Mouse (Mus musculus) intestine, embryonic 15.5 days (tissue): ENCODE measurements around the gene Mtch2. TPM values are rescaled to one million over a fixed set of nuclear protein-coding genes. Genes with fewer than 3 reads are reported as not detected.
A peak's percentile ranks its signal among the peaks of the same experiment; 100 is the strongest.

Experiments
- ATAC-seq: fragments of 200-750 bp; cut with Nextera tagmentation; 2 replicates; pipeline ENCODE4 v1.8.0; 2017; ENCODE audit warnings: moderate TSS enrichment, moderate library complexity
- H3K27ac ChIP-seq: fragments of 300-500 bp; sonication (generic); 2 replicates; pipeline ENCODE4 v1.5.1; 2015; ENCODE audit warnings: mild to moderate bottlenecking, inconsistent platforms
- H3K27me3 ChIP-seq: fragments of 300-500 bp; sonication (generic); replicated peaks from 2 replicates; pipeline ENCODE4 v1.6.1; 2015; ENCODE audit warnings: inconsistent platforms
- H3K36me3 ChIP-seq: fragments of 300-500 bp; sonication (generic); 2 replicates; pipeline ENCODE4 v1.6.1; 2015; ENCODE audit warnings: inconsistent platforms
- H3K4me1 ChIP-seq: fragments of 300-500 bp; sonication (generic); replicated peaks from 2 replicates; pipeline ENCODE4 v1.6.1; 2015; ENCODE audit warnings: inconsistent platforms
- H3K4me2 ChIP-seq: fragments of 300-500 bp; sonication (generic); replicated peaks from 2 replicates; pipeline ENCODE4 v1.6.1; 2015; ENCODE audit warnings: mild to moderate bottlenecking, inconsistent platforms
- H3K4me3 ChIP-seq: fragments of 300-500 bp; sonication (generic); replicated peaks from 2 replicates; pipeline ENCODE4 v1.5.1; 2015; ENCODE audit warnings: inconsistent platforms
- H3K9ac ChIP-seq: fragments of 300-500 bp; sonication (generic); 2 replicates; pipeline ENCODE4 v1.6.1; 2015; ENCODE audit warnings: inconsistent platforms
- H3K9me3 ChIP-seq: fragments of 300-500 bp; sonication (generic); 2 replicates; pipeline ENCODE4 v1.6.1; 2016; ENCODE audit warnings: inconsistent platforms
- WGBS: fragments of 180-500 bp; shearing (Covaris S2); methylation state at CpG from one replicate; pipeline ENCODE4 v1.1.7; 2015; 5-methylcytosine and 5-hydroxymethylcytosine counted together
- polyA plus RNA-seq: library from polyadenylated mRNA; unstranded; fragments of >200 nt; fragmentation: Nextera tagmentation; extraction: Ambion mirVana; gene quantifications from 2 replicates; pipeline ENCODE4 v1.2.1, GENCODE M21; 2015

Gene Mtch2
- polyA plus RNA-seq, 1 experiment from 2014 or later = 332 TPM

DNA sequence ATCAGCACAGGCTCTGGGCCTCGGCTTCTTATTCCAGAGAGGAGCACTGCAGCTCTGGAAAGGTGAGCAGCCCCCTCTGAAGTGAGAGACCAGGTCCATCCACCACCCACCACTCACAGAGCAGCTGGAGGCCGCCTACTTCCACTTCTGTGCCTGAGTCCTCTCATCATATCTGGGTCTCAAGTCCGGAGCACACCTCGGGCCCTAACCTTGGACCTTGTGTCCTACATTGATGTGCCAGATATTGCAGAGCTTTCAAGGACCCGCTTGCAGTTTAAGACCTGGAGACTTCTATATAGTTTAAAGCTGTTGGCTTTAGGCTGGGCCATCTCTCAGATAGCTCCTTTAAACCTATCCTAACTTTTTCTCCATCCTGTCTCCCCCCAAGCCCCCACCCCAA lies 13.5 kb upstream of the Mtch2 start:
- Histone ChIP-seq H3K36me3 (no peaks in the 10 kb centered on the region), H3K4me1 (no peaks in the 10 kb centered on the region), H3K27me3 (no peaks in the 10 kb centered on the region), H3K9ac (no peak overlapping the region), H3K4me3 (no peak overlapping the region), H3K27ac (no peak overlapping the region), H3K9me3 (no peaks in the 10 kb centered on the region), H3K4me2 (no peak overlapping the region)
- WGBS = 63% methylated on average over 5 of the region's 5 CpGs
- ATAC-seq = peak; percentile 45; the same call in 1 of the 2 replicates

DNA sequence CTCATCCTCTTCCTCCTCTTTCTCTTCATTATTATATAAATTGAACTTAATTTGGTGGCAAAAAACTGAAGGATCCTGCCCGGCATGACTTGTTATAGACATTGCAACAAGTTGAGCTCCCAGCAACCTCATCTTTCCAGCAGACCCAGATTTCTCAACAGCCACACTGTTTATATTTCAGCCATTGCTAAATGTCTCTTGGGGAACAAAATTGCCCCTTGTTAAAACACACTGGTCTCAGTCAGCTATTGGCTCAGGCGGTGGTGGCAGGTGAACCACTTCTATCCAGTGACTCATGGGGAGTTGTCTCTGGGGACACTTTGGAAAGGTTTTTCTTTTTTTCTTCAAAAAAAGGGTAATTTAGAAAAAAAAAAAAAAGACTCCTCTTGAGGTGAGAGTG lies 8.3 kb upstream of the Mtch2 start:
- ATAC-seq = no peak
- whole genome bisulfite sequencing = 88% methylated on average over 2 of the region's 2 CpGs

DNA sequence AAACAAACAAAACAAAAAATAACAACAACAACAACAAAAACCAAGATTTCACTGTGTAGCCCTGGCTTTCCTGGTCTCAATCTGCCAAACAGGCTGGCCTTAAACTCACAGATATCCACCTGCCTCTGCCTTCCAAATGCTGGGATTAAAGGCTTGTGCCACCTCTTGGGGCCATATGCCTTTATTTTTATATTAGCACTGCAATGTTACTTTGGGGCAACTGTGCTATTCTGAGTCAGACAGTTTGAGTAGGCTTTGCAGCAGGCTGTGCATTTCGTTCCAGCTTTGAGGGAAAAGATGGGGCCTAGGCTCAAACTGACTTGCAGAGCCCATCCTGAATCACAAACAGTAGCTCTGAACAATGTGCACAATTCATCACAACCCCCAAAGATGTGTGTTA lies 3.3 kb upstream of the Mtch2 start:
- H3K4me2 ChIP-seq = no peak overlapping the region
- WGBS = 77% methylated on average over 1 of the region's 1 CpGs
- H3K9me3 ChIP-seq = no peaks in the 10 kb centered on the region
- H3K9ac ChIP-seq = no peak overlapping the region
- H3K36me3 ChIP-seq = no peaks in the 10 kb centered on the region
- H3K27ac ChIP-seq = no peak overlapping the region
- no peak overlapping the region for H3K4me3 ChIP-seq
- H3K4me1 ChIP-seq = no peaks in the 10 kb centered on the region
- no peak for ATAC-seq
- H3K27me3 ChIP-seq = no peaks in the 10 kb centered on the region

More for the DNA sequence above, 8.3 kb upstream of the Mtch2 start:
- Histone ChIP-seq H3K9me3 (no peaks in the 10 kb centered on the region), H3K27me3 (no peaks in the 10 kb centered on the region), H3K4me1 (no peaks in the 10 kb centered on the region), H3K4me3 (no peak overlapping the region), H3K9ac (no peak overlapping the region), H3K27ac (no peak overlapping the region), H3K36me3 (no peaks in the 10 kb centered on the region), H3K4me2 (no peak overlapping the region)

DNA sequence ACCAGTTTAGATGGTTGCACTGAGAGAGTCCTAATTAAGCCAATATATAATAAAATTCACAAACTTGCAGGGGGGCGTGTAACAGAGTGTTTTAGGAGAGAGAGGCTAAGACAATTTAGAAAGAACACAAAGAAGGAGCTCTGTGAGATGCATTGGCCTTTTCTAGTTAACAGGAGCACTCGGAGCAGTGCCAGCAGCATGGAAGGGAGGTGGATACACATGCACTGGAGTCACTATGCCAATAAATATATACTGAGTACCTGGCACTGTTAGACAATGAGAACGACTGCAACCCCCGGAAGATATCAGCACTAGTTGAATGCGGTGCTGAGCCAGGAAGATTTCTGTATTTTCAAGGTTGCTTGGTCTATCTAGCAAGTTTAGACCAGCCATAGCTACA lies 2.7 kb upstream of the Mtch2 start:
- no peaks in the 10 kb centered on the region for H3K27me3 ChIP-seq
- no peak overlapping the region for H3K9ac ChIP-seq
- H3K9me3 ChIP-seq = no peaks in the 10 kb centered on the region
- 64% methylated on average over 5 of the region's 5 CpGs for WGBS
- no peaks in the 10 kb centered on the region for H3K4me1 ChIP-seq
- no peak for ATAC-seq
- no peak overlapping the region for H3K27ac ChIP-seq
- no peak overlapping the region for H3K4me3 ChIP-seq
- no peak overlapping the region for H3K4me2 ChIP-seq
- H3K36me3 ChIP-seq = no peaks in the 10 kb centered on the region

DNA sequence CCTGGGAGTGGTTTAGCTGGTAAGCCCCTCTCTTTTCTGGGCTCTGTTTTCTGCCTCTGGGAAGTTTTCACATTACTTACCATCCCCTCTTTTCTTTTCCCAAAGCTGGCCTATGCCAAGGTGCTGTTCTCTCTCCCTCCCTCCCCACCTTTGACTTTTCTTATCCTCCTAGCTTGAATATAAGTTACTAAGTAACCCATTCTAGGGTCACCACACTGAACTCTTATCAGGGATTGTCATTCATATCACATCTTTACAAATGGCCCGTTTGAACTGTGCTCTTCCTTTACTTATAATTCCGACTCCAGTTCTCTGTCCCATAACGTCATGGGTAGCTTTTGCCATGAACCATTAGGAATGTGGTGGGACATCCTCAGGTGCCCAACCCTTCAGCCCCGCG lies 1.7 kb upstream of the Mtch2 start:
- peak; percentile 66 for ATAC-seq
- no peaks in the 10 kb centered on the region for H3K36me3 ChIP-seq
- 57% methylated on average over 5 of the region's 5 CpGs for WGBS
- H3K27ac ChIP-seq = 0 out of 2 replicates have a peak overlapping the region, but pooled peaks have one; percentile 27
- H3K4me2 ChIP-seq = peak overlapping the region; percentile 7; the same call in 1 of the 2 replicates
- no peaks in the 10 kb centered on the region for H3K27me3 ChIP-seq
- no peaks in the 10 kb centered on the region for H3K9me3 ChIP-seq
- no peak overlapping the region for H3K4me3 ChIP-seq
- no peaks in the 10 kb centered on the region for H3K4me1 ChIP-seq
- H3K9ac ChIP-seq = no peak overlapping the region

DNA sequence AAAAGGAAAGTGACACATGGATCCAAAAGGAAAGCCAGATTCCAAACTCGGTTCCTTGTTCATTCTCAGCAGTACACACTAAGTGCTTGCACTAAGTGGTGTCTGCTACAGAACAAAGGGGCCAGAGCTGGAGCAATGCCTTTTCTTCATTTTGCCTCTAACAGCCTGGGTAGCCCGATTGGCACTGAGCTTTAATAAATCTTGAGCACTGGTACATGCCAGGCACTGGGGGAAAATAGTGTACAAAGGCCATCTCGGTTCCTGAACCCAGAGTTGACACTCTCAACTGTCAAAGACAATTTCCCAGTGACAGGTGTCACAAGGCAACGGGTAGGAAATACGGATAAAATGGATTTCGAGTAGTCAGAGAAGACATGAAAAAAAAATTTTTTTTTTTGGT lies 784 bp upstream of the Mtch2 start:
- no peaks in the 10 kb centered on the region for H3K9me3 ChIP-seq
- 44% methylated on average over 6 of the region's 6 CpGs for WGBS
- peaks cover 5% of the 10 kb centered on the region; the same call in 1 of the 2 replicates for H3K36me3 ChIP-seq
- no peak overlapping the region; the same call in 1 of the 2 replicates for H3K4me3 ChIP-seq
- H3K4me2 ChIP-seq = peak overlapping the region; percentile 68
- H3K9ac ChIP-seq = no peak overlapping the region
- H3K27me3 ChIP-seq = no peaks in the 10 kb centered on the region
- no peak for ATAC-seq
- no peaks in the 10 kb centered on the region for H3K4me1 ChIP-seq
- peak overlapping the region; percentile 61 for H3K27ac ChIP-seq

DNA sequence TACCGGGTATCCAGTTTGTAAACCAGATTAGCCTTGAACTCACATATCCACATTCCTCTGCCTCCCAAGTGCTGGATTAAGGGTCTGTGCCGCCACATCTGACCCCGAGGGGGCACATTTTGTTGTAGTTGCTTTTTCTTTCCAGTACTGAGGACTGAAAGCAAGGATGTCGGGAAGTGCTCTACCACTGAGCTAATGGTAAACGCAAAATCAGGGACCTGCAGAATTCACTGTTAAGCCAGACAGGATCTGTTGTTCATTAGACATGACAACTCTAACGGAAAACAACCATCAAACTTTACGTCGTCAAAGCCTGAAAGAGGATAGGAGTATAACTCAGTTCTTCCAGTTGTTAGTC lies 379 bp upstream of the Mtch2 start:
- Histone ChIP-seq H3K4me3 (peak overlapping the region; percentile 87), H3K4me1 (no peaks in the 10 kb centered on the region), H3K9me3 (no peaks in the 10 kb centered on the region), H3K9ac (peak overlapping the region; percentile 33), H3K36me3 (peaks cover 8% of the 10 kb centered on the region; the same call in 1 of the 2 replicates), H3K27ac (peak overlapping the region; percentile 61), H3K4me2 (peak overlapping the region; percentile 68), H3K27me3 (no peaks in the 10 kb centered on the region)
- peak; percentile 36 for ATAC-seq
- 1% methylated on average over 8 of the region's 8 CpGs for WGBS

DNA sequence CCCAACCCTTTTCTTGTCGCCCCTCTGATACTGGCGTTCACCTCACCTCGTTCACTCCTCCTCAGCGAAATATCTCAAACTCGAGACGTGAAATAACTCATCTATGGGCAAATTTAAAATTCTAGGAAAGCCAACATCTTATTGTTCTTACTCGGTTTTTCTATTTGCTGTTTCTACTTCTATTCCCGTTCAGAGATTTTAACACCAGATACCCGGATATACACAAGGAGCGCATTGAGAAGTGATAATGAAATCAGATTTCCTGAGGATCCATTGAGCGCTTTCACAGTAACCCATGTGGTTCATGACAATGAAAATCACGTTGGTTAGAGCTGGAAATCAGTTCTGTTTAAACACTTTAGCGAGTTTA lies 711 bp downstream of the Mtch2 start:
- Histone ChIP-seq H3K4me2 (peak overlapping the region; percentile 54), H3K9me3 (no peaks in the 10 kb centered on the region), H3K27me3 (no peaks in the 10 kb centered on the region), H3K27ac (peak overlapping the region; percentile 85), H3K9ac (peak overlapping the region; percentile 95), H3K36me3 (peaks cover 13% of the 10 kb centered on the region), H3K4me1 (no peaks in the 10 kb centered on the region), H3K4me3 (peak overlapping the region; percentile 87)
- under 1% methylated on average over 13 of the region's 13 CpGs for WGBS
- no peak for ATAC-seq

DNA sequence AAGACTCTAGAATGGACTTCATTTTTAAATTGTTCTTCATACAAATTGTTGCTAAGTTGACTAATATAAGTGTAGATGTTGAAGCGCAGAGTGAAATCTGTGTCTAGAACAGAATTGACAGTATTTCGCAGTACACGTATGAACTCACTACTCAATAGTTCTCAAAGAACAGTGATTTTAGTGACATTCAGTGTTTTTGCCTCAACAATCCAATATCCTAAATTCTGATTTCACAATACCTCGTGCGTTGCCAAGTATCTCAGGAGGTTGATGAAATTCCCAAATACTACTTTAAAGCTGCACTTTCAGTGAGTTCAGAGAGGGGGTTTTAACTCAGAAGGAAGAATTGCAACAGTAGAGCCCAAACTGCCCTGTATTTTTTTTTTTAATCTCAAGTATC lies 1.4 kb downstream of the Mtch2 start:
- H3K27ac ChIP-seq = no peak overlapping the region
- 78% methylated on average over 5 of the region's 5 CpGs for WGBS
- no peaks in the 10 kb centered on the region for H3K4me1 ChIP-seq
- H3K36me3 ChIP-seq = peaks cover 17% of the 10 kb centered on the region
- H3K4me2 ChIP-seq = peak overlapping the region; percentile 54
- H3K4me3 ChIP-seq = peak overlapping the region; percentile 87
- no peak for ATAC-seq
- no peak overlapping the region; the same call in 1 of the 2 replicates for H3K9ac ChIP-seq
- no peaks in the 10 kb centered on the region for H3K9me3 ChIP-seq
- H3K27me3 ChIP-seq = no peaks in the 10 kb centered on the region

DNA sequence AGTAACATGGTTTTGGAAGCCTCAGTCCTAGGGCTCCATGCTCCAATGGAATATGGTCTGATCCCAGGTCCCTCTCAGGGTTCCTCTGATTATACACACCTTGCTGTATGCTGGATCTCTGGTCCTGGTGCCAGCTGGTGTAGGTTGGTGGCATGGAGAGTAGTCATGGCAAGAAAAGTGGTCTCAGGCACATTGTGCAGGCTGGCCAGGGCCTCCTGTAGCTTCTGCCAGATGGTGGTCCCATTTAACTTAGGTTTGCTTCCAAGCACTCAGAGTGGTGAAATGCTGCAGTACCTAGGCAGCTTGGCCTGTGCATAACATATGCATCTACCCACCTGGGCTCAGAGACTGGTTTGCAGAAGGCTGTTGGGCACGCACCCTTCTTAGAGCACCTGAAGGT lies 3.4 kb downstream of the Mtch2 start:
- Histone ChIP-seq H3K4me2 (no peak overlapping the region), H3K4me1 (no peaks in the 10 kb centered on the region), H3K27me3 (no peaks in the 10 kb centered on the region), H3K27ac (no peak overlapping the region), H3K9me3 (no peaks in the 10 kb centered on the region), H3K36me3 (peaks cover 18% of the 10 kb centered on the region), H3K9ac (no peak overlapping the region), H3K4me3 (no peak overlapping the region)
- no peak for ATAC-seq
- WGBS = 97% methylated on average over 1 of the region's 1 CpGs

DNA sequence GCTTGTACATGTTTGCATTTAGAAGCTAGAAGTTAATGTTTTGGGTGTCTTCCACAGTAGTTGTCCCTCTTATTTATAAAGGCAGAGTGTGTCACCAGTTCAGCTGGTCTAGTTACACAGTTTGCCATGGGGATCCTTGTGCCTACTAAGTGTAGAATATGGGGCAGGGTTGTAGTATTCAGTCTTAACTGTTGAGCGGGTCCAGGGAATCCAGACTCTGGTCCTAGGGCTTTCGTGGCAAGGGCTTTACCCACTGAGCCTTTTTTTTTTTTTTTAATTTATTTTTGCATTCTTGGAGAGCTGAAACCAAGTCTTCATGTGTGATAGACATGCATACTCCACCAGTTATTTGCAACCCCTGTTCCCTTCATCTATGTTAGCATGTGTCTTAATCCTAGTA lies 14.5 kb downstream of the Mtch2 start:
- H3K4me2 ChIP-seq = no peak overlapping the region
- no peaks in the 10 kb centered on the region for H3K9me3 ChIP-seq
- no peak overlapping the region for H3K4me3 ChIP-seq
- no peaks in the 10 kb centered on the region for H3K4me1 ChIP-seq
- 98% methylated on average over 2 of the region's 2 CpGs for WGBS
- no peak overlapping the region for H3K27ac ChIP-seq
- no peak for ATAC-seq
- no peaks in the 10 kb centered on the region for H3K27me3 ChIP-seq
- H3K36me3 ChIP-seq = peaks cover 29% of the 10 kb centered on the region
- H3K9ac ChIP-seq = no peak overlapping the region

DNA sequence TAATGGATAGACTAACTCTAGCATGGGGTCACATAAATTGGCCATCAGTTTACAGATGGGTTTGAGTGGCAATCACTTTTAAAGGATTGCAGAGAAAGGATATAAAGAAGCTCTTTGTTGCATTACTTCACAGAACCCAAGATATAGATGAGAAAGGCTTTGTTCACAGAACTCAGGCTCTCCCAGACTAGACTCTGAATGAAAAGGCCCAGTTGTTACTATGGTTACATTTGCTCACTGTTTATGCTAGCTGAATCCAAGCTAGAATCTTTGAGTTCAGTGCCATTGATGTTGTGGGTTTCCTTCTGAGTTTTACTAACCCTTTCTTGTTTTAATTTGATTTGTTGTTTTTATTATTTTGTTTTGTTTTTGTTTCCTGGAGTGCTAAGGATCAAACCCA lies 17.2 kb downstream of the Mtch2 start:
- Histone ChIP-seq H3K4me1 (no peaks in the 10 kb centered on the region), H3K36me3 (peaks cover 28% of the 10 kb centered on the region), H3K9me3 (no peaks in the 10 kb centered on the region), H3K27me3 (no peaks in the 10 kb centered on the region), H3K4me2 (no peak overlapping the region), H3K27ac (no peak overlapping the region), H3K9ac (no peak overlapping the region), H3K4me3 (no peak overlapping the region)
- ATAC-seq = no peak

DNA sequence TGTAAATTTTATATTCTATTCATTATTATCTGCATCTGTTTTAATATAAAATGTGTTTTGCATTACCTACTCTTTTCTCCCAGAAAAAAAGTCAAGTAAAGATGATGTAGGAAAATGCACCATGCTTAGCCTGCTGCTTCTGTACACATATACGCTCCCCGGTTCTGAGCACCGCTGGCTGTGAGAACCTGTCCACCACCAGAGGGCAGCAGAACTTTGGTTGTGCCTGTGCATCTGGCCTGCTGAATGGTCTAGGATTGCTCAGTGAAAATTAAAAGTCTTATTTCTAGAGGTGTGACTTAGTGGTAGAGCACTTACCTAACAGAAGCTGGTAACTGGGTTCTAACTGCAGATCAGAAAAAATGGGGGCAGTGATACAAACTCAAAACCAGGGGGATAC lies 19.6 kb downstream of the Mtch2 start:
- peak; percentile 84 for ATAC-seq
- H3K9ac ChIP-seq = no peak overlapping the region
- peaks cover 13% of the 10 kb centered on the region for H3K4me1 ChIP-seq
- no peak overlapping the region for H3K27ac ChIP-seq
- no peak overlapping the region for H3K4me2 ChIP-seq
- H3K36me3 ChIP-seq = peaks cover 24% of the 10 kb centered on the region
- no peaks in the 10 kb centered on the region for H3K9me3 ChIP-seq
- no peak overlapping the region for H3K4me3 ChIP-seq
- no peaks in the 10 kb centered on the region for H3K27me3 ChIP-seq
- WGBS = 24% methylated on average over 3 of the region's 3 CpGs
